Mouse (Mus musculus) ovary, adult 18-20 months (tissue): Measurements from ENCODE around the gene Lamp2.
"Not testable (repeated sequence)": the region's sequence is repeated elsewhere in the genome, so short reads cannot be mapped to it uniquely, and the experiment has no call there.

ENCODE experiments used
- DNase-seq: peaks from one replicate; pipeline ENCODE4 v3.0.0; 2022; ENCODE audit warnings: low spot score, mixed read lengths

Lamp2 gene

DNA sequence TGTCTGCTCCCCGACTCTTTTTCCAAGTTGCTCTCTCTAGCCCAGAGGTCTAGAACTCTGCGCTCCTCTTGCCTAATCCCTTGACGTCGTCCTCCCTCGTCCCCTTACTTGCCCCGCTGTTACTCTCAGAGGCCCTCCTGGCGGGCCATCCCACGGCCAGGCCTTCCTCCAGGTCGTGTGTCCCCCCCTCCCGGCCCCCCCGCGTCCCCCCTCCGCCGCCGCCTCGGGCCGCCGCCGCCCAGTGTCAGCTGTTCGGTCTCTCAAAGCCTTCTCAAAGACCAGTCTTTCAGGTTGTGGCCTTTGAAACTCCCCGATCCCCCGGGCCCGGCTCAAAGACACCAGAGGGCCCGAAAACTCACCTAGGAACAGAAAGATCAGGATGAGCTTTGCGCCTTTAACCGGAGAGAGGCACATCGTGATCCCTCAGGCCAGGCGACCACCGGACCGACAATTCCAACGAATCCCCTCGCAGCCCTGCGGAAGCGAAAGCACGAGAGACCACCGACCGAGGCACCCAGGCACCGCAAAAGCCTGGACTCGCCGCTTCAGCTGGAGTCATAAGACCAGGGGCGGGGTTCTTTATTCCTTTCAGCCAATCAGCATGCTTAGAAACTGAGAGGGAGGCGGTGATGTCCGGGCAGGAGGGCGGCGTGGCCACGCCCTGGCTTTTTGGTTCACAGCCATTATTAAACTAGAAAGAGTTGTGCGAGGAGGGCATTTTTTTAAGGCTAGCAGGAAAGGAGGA is at the start of gene Lamp2:
TSS of gene Lamp2 (minus strand) at position 565 of the 745 bp plus-strand sequence.
- DNase-seq = peak; percentile 78

DNA sequence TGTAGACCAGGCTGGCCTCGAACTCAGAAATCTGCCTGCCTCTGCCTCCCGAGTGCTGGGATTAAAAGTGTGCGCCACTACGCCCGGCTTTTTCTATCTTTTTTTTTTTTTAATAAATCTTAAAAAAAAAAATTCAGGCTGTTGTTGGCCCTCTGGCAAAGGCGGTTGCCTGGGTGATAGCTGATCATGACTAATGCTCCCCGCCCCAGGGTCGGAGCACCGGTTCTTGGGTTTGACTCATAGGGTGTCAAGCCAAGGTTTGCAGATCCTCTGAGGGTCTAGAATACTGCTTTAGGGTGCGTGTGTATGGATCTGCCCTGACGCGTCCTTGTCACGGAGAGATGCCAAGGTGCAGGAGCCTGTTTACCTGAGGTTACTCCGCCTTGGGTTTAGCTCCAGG is 48.6 kb upstream of the Lamp2 start:
- DNase-seq = no peak

DNA sequence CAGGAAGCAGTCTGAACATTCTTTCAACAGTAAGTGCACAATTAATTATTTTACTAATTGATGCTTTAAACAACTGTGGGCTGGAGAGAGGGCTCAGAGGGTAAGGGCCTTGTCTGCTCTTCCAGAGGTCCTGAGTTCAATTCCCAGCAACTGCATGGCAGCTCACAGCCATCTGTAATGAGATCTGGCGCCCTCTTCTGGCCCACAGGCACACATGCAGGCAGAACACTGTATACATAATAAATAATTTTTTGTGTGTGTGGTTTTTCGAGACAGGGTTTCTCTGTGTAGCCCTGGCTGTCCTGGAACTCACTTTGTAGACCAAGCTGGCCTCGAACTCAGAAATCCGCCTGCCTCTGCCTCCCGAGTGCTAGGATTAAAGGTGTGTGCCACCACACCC is 45.9 kb upstream of the Lamp2 start:
- not testable (repeated sequence) for DNase-seq

DNA sequence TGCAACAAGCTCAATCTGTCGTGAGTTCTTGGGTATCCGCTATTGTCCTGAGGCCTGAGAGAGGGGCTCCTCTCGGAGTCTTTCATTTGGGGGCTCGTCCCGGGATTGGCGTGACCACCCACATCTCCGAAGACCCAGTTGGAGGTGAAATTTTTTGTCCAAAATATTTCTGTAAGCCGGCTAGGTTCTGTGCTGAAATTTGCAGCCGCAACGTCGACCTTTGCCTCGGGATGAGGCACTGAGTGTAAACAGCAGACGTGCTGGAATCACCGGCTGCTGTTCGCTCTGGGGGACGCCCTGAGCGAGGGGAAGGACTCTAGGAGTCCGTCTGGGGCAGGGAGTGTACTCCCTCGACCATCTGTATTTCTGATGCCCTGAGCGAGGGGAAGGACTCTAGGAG is 29.2 kb upstream of the Lamp2 start:
- not testable (repeated sequence) for DNase-seq

DNA sequence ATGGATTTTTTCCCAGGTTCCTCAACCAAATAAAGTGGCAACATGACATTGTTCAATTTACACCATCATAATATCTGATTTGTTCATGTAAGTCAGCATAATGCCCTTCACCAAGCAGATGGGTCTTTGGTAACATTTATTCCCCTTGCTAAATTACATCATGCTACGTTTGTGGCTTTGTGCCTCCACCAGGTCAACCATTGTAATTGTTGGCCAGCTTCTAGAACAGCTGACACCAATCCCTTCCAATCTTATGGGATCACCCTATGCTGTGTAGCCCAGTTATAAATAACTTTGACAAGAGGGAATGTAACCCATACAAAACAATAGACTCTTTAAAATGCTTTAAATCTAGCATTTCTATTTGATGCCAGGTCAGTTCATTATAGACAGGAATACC is 22.3 kb upstream of the Lamp2 start:
- DNase-seq = no peak

DNA sequence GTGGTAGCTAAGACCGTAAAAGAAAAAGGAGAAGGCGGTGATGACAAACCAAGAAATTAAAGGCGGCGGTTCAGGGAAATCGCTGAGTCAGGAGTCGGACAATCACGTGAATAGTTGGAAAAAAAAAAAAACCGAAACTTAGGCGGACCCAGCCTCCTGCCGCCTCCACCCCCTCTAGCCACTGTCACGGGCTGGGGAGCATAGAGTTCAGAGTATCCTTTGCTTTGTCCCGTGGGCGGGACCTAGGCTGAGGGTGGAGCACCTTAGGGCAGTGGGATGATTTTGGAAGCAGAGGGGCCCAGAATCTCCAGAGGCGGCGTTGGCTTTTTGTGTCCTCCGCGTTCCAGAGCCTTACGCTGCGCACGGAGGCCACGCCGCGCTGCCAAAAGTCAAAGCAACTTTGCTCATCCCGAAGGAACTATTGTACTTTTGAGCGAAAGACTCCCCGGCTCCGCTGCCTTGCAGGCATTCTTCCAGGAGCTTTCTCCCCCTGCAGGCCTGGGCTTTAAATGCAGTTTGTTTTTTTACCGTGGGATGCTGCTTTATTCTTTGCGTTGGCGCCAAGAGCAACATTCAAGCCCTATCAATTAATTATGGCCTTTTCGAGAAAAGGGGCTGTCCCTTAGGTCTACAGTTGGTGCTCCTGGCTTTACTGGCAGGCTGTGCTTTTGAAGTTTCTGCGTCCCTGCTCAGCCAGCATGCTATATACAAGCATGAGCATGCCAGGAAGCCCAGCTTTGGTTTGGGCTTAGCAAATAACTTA is 17.5 kb upstream of the Lamp2 start:
- peak; percentile 65 for DNase-seq

DNA sequence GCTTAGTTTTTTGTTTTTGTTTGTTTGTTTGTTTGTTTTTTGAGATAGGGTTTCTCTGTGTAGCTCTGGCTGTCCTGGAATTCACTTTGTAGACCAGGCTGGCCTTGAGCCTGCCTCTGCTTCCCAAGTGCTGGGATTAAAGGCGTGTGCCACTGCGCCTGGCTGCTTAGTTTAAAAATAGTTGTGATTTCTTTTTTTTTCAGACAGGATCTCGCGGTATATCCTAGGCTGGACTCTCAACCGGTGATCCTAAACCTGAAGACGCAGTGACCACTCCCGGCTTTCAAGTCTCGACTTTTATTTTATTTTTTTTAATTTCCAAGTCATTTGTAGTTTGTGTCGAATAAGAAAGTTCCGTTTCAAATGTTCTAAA is 16.9 kb upstream of the Lamp2 start:
- DNase-seq = no peak

DNA sequence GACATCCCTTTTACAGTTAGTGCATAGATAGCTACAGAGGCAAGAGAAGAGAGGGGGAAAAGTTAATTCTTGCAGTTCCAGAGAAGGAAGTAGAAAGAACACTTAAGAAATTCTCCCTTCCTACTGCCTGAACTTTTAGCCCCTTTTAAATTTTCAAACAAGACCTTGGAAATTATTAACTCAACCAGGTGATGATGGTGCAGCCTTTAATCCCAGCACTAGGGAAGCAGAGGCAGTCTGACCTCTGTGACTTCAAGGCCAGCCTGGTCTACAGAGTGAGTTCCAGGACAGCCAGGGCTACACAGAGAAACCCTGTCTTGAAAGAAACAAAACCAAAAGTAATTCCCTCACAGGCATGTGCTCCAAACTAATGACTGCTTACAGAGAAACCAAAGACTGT is 10.0 kb upstream of the Lamp2 start:
- DNase-seq = no peak

DNA sequence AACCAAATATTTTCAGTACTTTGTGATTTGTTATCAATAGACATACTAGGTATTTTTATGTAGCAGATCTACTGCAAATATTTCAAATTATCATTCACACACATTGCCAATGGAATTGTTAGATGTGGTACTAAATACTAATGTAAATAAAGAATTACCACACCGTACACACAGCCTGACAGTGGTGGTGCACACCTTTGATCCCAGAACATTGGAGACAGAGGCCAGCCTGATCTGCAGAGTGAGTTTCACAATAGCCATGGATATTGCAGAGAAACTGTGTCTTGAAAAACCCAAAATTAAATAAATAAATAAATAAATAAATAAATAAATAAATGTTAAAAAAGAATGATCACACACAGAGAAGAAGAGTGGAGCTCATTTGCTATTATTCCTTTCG is 6.9 kb upstream of the Lamp2 start:
- DNase-seq = no peak

DNA sequence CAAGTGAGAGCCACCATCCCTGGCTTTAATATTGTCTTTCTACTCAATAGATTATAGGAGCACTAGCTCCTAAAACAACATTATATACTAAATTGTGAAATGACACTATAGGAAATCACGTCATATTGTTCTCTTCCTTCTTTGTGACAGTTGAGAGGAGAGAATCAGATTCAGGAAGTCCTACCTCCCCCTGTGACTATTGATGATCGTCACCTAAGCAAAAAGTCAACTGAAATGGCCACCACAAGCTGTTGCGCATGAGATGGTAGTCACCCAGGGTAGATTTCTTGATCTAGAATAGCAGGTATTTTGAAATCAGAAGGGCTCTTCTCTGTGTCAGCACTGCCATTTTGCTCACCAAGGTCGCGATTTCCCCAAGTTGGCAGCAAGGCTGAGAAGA is 5.8 kb upstream of the Lamp2 start:
- no peak for DNase-seq

DNA sequence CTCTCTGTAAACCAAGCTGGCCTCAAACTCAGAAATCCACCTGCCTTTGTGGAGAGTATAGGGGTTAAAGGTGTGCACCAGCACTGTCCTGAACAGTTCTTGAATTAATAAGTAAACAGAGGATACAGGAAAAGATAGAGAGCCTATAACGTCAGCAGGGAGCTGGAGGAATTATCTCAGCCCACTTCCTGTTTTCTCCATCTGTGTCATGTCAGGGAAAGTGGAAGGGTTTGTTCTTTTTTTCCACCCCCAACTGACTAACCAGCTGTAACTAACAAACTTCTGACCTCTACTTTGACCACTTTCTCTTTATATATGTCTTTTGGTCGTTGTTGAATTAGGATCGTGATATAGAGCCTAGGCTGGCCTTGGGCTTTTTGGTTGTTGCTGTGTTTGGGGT is 4.6 kb upstream of the Lamp2 start:
- DNase-seq = no peak

DNA sequence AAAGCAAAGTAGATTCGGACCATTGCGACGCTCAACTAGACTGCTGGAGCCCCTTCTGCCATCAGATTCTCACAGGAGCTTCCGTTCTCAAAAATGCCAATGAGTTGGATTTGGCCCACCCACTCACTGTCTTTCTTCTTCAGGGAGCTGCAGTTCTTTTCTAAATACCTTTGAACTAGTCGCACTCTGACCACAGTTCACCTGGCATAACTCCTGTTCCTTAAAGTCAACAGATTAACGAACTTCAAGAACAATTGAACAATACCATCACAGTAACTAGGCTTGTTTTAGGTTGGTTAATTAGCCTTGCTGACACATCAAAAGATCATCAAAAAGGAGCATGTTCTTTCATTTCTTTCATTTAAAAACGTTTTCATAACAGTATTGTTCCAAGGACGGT is 2.8 kb upstream of the Lamp2 start:
- DNase-seq = no peak

DNA sequence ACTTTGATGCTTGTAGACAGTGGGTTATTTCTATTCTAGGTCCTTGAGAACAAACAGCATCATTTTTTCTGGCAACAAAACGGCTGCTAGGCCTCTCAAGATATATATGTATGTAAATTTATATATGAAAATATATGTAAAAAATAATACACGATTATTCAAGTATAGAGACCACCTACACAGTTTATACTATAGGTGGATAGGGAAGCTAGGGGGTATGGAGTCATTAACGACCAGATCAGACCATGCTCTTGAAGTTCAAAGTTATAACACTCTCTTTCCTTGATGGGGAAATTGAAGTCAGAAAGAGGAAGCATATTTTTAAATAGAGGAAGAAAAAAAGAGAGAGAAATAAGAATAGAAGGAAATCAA is 367 bp upstream of the Lamp2 start:
- DNase-seq = no peak

DNA sequence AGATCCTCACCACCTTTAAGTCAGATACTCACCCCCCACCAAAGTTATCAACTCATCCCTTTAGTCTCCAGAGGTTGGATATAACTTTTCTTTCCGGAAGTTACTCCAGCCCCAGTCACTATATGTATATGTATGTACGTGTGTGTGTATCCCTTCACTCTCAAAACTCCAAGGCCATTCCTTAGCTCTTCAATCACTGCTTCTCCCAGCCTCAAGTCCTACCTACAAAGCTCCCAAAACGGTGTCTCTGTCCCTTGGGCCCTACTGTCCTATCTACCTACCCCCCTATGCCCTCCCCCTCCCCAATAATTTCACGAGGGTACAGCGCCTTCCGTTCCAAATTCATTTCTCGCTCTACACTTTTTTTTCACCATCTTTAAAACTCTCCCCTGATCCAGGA is 780 bp downstream of the Lamp2 start:
- no peak for DNase-seq

DNA sequence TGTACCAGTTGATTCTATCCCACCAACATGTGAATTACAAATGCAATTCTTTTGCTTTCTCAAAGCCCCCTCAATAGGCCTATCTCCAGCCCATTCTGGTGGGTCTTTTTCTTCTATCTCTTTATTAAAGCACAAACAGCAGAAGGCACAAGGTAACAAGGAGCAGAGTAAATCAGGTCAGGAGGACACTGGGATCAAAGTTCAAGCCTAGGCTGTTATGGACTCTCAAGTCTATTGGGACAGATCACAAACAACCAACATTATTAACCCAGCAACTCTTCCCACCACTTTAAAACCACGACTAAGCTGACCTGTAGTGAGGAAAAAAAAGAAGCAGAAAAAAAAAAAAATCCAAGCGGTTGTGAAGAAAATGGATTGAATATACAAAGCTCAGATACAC is 1.4 kb downstream of the Lamp2 start:
- no peak for DNase-seq

DNA sequence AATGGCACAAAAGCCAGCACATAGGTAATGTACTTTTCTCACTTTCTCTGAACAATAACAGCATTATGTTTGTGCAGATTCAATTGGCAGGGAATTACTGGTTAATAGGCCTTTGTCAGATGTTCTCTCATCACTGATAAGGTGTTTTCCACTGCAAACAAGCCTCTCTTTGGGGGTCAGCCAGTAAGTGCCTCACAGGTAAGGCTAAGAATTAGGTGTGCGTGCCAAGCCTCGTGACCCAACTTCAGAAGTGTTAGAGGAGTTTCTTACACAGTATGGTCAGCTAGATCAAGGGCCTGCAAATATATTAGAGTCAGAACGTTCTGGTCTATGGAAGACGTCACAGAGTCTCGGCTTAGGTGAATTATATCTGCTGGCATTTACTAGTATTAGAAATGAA is 2.3 kb downstream of the Lamp2 start:
- no peak for DNase-seq

DNA sequence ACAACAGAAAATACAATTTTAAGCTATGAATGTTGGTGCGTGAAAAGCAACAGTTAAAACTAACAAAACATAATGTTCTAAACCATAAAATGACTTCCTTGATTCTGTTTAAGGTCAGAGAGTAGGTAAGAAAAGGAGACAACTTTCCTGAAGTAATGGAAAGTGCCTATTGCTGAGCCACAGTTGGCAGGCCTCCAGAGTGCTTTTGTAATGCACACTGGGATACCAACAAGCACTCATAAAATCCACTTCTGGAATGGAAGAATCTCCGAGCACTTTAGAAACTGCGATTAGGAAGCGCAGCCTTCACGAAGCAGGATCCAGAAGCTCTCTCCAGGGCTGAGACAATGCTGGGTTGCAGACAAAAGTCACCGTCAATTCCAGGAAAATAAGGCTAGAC is 5.8 kb downstream of the Lamp2 start:
- DNase-seq = no peak

DNA sequence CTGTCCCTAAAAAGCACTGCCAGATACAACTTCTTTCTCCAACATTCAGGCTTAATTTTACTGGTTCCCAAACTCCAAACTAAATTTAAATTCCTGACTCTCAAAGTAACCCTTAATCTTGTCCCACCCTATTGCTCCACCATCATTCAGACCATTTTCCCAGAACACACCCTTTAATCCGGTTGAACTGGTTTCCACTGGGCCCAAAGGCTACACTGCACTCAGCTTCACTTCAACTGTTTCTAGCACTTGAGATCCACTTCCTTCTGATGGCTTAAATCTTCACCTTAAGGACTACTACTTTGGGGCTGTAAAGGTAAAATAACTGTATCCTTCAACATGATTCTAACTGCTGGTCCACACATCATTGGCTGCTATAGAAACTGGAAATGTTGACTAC is 10.5 kb downstream of the Lamp2 start:
- DNase-seq = no peak

DNA sequence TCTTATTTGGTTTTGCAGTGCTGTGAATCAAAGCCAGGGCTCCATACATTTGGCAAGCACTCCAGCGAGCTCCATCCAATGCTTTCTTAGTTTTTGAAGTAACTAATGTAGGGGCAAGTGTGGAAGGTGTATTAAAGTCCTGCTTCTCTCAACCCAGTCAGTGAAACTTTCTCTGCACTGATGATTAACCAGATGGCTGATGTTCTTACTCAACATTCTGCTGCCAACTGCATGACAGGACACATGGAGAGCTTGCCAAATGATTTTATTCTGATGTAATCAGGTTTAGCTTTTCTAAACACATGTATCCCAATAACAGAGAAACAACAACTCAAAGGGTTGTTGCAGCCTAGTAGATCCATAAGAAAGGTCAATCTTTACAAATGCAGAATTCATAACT is 13.8 kb downstream of the Lamp2 start:
- no peak for DNase-seq

DNA sequence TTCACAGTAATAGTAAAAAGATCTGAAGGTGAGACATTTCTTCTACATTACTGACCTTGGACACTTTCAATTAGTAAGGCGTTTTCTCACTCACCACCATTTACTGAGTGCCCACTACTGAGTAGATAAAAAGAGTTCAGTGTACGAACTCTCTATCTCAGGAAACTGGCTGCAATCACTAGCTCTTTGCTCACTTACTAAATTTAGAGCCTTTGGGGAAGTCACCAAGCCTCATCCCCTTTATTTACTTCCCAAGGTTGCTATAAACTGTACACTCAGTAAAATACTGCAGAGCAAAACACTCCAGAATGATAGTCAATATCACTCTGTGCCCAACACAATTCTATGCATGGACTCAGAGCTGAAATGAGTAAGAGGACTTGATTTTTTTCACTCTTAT is 16.6 kb downstream of the Lamp2 start:
- no peak for DNase-seq

DNA sequence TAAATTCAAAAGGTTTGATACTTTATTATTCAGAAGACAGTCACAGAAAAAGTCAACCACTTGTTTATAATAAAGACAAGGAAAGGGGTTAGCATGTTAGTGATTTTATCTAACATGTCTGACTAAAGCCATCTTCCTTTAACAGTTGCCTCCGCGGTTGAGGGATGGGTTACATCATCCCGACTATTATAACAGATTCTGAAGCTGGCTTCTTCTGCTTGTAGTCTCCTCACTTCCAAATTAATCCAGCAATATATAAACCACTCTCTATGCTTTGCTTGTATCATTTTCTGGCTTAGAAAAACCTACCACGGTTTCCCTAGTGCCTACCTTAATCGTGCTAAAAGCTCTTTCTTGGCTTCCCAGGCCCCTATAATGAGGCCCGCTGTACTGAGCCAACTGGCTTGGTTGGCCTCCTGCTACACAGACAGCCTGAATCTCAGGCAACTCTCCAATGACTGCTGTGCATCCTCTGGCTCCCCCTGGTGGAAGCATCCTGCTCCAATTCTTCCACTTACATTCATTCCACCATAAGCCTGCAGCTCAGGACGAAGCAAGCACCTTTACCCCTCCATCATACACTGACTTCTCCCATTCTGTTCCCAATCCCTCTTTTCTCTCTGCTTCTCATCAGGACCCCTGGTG is 18.0 kb downstream of the Lamp2 start:
- peak; percentile 42 for DNase-seq

DNA sequence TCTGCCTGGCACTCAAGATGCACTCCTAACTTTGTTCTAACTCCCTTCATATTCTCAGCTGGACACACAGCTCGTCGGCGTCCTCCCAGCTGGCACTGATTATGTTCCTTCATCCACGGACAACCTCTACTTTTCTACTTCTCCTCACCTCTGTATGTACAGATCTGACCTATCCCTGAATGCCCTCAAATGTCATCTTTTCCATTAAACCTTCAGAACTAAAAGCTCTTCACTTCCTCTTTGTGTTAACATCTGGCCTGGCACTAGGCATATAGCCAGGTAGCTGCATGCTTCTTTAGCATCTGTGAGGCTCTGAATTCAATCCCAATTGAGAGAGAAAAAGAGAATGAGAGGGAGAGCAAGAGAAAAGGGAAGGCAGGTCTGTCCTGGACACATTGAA is 26.8 kb downstream of the Lamp2 start:
- no peak for DNase-seq

DNA sequence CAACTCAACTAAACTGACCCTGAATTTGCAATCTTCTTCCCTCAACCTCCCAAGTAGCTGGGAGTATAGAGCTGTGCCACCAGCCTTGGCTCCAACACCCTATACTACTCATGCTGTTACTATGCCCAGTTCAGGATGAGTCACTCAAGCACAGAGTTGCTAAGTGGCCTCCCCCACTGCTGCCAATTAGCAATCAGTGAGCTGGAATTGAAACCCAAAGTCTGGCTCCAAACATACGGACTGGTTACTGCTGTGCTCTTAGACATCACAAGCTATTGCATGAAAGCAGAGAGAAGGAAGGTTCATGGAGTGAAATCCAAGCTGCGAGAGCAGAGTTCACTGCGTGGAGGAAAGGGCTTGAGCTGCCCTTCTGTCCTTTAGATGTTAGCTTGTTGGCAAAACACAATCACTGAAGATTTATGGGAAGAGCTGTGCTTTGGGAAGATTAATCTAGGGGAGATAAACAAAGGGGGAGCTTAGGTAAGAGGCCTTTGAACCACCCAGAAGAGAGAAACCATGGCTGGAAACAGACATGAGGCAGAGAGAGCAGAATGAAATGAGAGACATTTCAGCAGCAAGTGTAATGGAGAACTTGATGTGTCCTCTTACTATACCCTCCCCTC is 27.3 kb downstream of the Lamp2 start:
- no peak for DNase-seq
